Mouse (Mus musculus) spleen, adult 2 months (tissue): ENCODE data around the gene Fhad1.

Experiments used
- CTCF ChIP-seq: fragments of 200-500 bp; IDR thresholded peaks from 2 replicates; pipeline ENCODE4 v1.5.1; 2011; ENCODE audit warnings: mild to moderate bottlenecking, inconsistent platforms; ENCODE audit not compliant: insufficient read depth, insufficient read length, insufficient replicate concordance; ENCODE audit errors: extremely low read depth
- POLR2A ChIP-seq: fragments of 200-500 bp; IDR thresholded peaks from 2 replicates; pipeline ENCODE4 v1.6.1; 2011; ENCODE audit warnings: low read depth, low read length, inconsistent platforms

GRCm38 (mm10) chr4:141879074-141879473 lies 135.8 kb downstream of the Fhad1 start:
- TF ChIP-seq CTCF (no peak), POLR2A (no peak)
